In genomic region chr4:32049824-32050223, GRCm38 (mm10) we compare ENCODE assay signal across 26 mouse cellular contexts.
DNase-seq lines count a peak whose midpoint lies in the region; ATAC-seq lines count a peak whose summit lies in the region.
"Had no signal": no experiment of that assay in that cellular context is flagged by ENCODE, and none has a peak within 500 bp of the region (broad histone marks: within the 10 kb centered on the region; RNA-seq: fewer than 3 reads in every experiment).

No protein-coding gene starts in this region.

- 0 out of 2 replicates have a peak overlapping the region, but pooled peaks have one; percentile 23 for H3K27ac ChIP-seq in forebrain, embryonic 15.5 days (replicated peaks)
- H3K27ac ChIP-seq in forebrain, embryonic 10.5 days = no peak overlapping the region
- H3K27ac ChIP-seq in midbrain, embryonic 15.5 days = peak overlapping the region; percentile 25; the same call in 1 of the 2 replicates
- no peak overlapping the region; the same call in 1 of the 2 replicates for H3K27ac ChIP-seq in midbrain, embryonic 13.5 days
- no peak overlapping the region for H3K27ac ChIP-seq in forebrain, embryonic 16.5 days (ENCODE audit: low read length)
- peak overlapping the region; percentile 51 for H3K27ac ChIP-seq in neural tube, embryonic 15.5 days (replicated peaks)
- H3K27ac ChIP-seq: embryonic facial prominence, embryonic 15.5 days; heart, embryonic 13.5 days; kidney, postnatal 0 days; liver, embryonic 13.5 days; neural tube, embryonic 12.5 days; stomach, postnatal 0 days had no signal

- H3K4me2 ChIP-seq in forebrain, embryonic 15.5 days (replicated peaks) = no peak overlapping the region
- no peak overlapping the region for H3K4me2 ChIP-seq in midbrain, embryonic 15.5 days
- H3K4me2 ChIP-seq in midbrain, embryonic 13.5 days (replicated peaks) = no peak overlapping the region
- H3K4me2 ChIP-seq in forebrain, embryonic 16.5 days (ENCODE audit: low read length) = no peak overlapping the region
- peak overlapping the region; percentile 31 for H3K4me2 ChIP-seq in neural tube, embryonic 15.5 days
- H3K4me2 ChIP-seq: embryonic facial prominence, embryonic 15.5 days; heart, embryonic 13.5 days; liver, embryonic 13.5 days; neural tube, embryonic 12.5 days had no signal

- no peaks in the 10 kb centered on the region for H3K36me3 ChIP-seq in forebrain, embryonic 15.5 days
- H3K36me3 ChIP-seq in forebrain, embryonic 10.5 days (replicated peaks) = no peaks in the 10 kb centered on the region
- H3K36me3 ChIP-seq in midbrain, embryonic 15.5 days (replicated peaks) = no peaks in the 10 kb centered on the region
- H3K36me3 ChIP-seq in midbrain, embryonic 13.5 days = no peaks in the 10 kb centered on the region
- no peaks in the 10 kb centered on the region for H3K36me3 ChIP-seq in forebrain, embryonic 16.5 days (ENCODE audit: control insufficient read depth, insufficient read depth)
- H3K36me3 ChIP-seq in neural tube, embryonic 15.5 days = no peaks in the 10 kb centered on the region
- H3K36me3 ChIP-seq: embryonic facial prominence, embryonic 15.5 days; heart, embryonic 13.5 days; liver, embryonic 13.5 days; neural tube, embryonic 12.5 days had no signal

- H3K9me3 ChIP-seq in forebrain, embryonic 15.5 days = no peaks in the 10 kb centered on the region
- H3K9me3 ChIP-seq in forebrain, embryonic 10.5 days = no peaks in the 10 kb centered on the region
- H3K9me3 ChIP-seq in midbrain, embryonic 15.5 days = no peaks in the 10 kb centered on the region
- H3K9me3 ChIP-seq in midbrain, embryonic 13.5 days = no peaks in the 10 kb centered on the region
- H3K9me3 ChIP-seq in forebrain, embryonic 16.5 days (ENCODE audit: control insufficient read depth, low read length) = no peaks in the 10 kb centered on the region
- H3K9me3 ChIP-seq in neural tube, embryonic 15.5 days (replicated peaks) = no peaks in the 10 kb centered on the region
- H3K9me3 ChIP-seq: embryonic facial prominence, embryonic 15.5 days; heart, embryonic 13.5 days; liver, embryonic 13.5 days; neural tube, embryonic 12.5 days had no signal

- H3K9ac ChIP-seq in forebrain, embryonic 15.5 days (replicated peaks) = no peak overlapping the region
- no peak overlapping the region for H3K9ac ChIP-seq in midbrain, embryonic 15.5 days
- H3K9ac ChIP-seq in midbrain, embryonic 13.5 days (replicated peaks) = no peak overlapping the region
- no peak overlapping the region for H3K9ac ChIP-seq in forebrain, embryonic 16.5 days (replicated peaks; ENCODE audit: low read depth, low read length)
- no peak overlapping the region for H3K9ac ChIP-seq in neural tube, embryonic 15.5 days (replicated peaks)
- H3K9ac ChIP-seq: embryonic facial prominence, embryonic 15.5 days; heart, embryonic 13.5 days; liver, embryonic 13.5 days; neural tube, embryonic 12.5 days had no signal

- no peak for DNase-seq in forebrain, embryonic 10.5 days (ENCODE audit: extremely low spot score, low spot score)
- DNase-seq in thymus, postnatal 0 days (ENCODE audit: low spot score) = no peak
- DNase-seq: adrenal gland, postnatal 25 days; cerebellum, adult 11 months; cerebellum, adult 9-11 months; gastrocnemius, postnatal 14 days; heart, adult 18-20 months; heart, postnatal 14 days; kidney, adult 18-20 months; layer of hippocampus, adult 9-11 months; liver, embryonic 13.5 days; lung, adult 2 months; lung, postnatal 14 days; thymus, adult 2 months had no signal

- H3K4me3 ChIP-seq in forebrain, embryonic 15.5 days = no peak overlapping the region
- H3K4me3 ChIP-seq in forebrain, embryonic 10.5 days = no peak overlapping the region
- no peak overlapping the region for H3K4me3 ChIP-seq in midbrain, embryonic 15.5 days
- no peak overlapping the region for H3K4me3 ChIP-seq in midbrain, embryonic 13.5 days (replicated peaks)
- no peak overlapping the region for H3K4me3 ChIP-seq in forebrain, embryonic 16.5 days (replicated peaks; ENCODE audit: low read length)
- no peak overlapping the region for H3K4me3 ChIP-seq in neural tube, embryonic 15.5 days (replicated peaks)
- H3K4me3 ChIP-seq: embryonic facial prominence, embryonic 15.5 days; heart, embryonic 13.5 days; liver, embryonic 13.5 days; neural tube, embryonic 12.5 days had no signal

- ATAC-seq in forebrain, embryonic 15.5 days (replicated peaks) = peak; percentile 33
- peak; percentile 51 for ATAC-seq in midbrain, embryonic 15.5 days (replicated peaks)
- ATAC-seq in midbrain, embryonic 13.5 days = no peak
- peak; percentile 57 for ATAC-seq in forebrain, embryonic 16.5 days
- ATAC-seq in neural tube, embryonic 15.5 days (ENCODE audit: low FRiP score) = peak; percentile 78
- ATAC-seq: CD4-positive, CD25-positive, alpha-beta regulatory T cell, adult 4 months; inflammation-experienced regulatory T-cells, adult 6 months had no signal

- WGBS in forebrain, embryonic 15.5 days = 29% methylated on average over 4 of the region's 4 CpGs
- 69% methylated on average over 4 of the region's 4 CpGs for WGBS in forebrain, embryonic 10.5 days
- 38% methylated on average over 4 of the region's 4 CpGs for WGBS in midbrain, embryonic 15.5 days
- 64% methylated on average over 4 of the region's 4 CpGs for WGBS in midbrain, embryonic 13.5 days
- 20% methylated on average over 4 of the region's 4 CpGs for WGBS in forebrain, embryonic 16.5 days
- 30% methylated on average over 4 of the region's 4 CpGs for WGBS in neural tube, embryonic 15.5 days

- H3K4me1 ChIP-seq in forebrain, embryonic 15.5 days = peaks cover 8% of the 10 kb centered on the region
- peaks cover 13% of the 10 kb centered on the region for H3K4me1 ChIP-seq in forebrain, embryonic 10.5 days
- H3K4me1 ChIP-seq in midbrain, embryonic 15.5 days = peaks cover 15% of the 10 kb centered on the region
- peaks cover 7% of the 10 kb centered on the region; the same call in 1 of the 2 replicates for H3K4me1 ChIP-seq in midbrain, embryonic 13.5 days (replicated peaks)
- H3K4me1 ChIP-seq in forebrain, embryonic 16.5 days (replicated peaks; ENCODE audit: control insufficient read depth, insufficient read depth, low read length) = peaks cover 1% of the 10 kb centered on the region
- H3K4me1 ChIP-seq in neural tube, embryonic 15.5 days = peaks cover 16% of the 10 kb centered on the region
- H3K4me1 ChIP-seq: heart, embryonic 13.5 days; liver, embryonic 13.5 days; neural tube, embryonic 12.5 days had no signal

- H3K27me3 ChIP-seq in forebrain, embryonic 15.5 days = no peaks in the 10 kb centered on the region
- peaks cover 16% of the 10 kb centered on the region for H3K27me3 ChIP-seq in forebrain, embryonic 10.5 days (ENCODE audit: poor library complexity, severe bottlenecking)
- H3K27me3 ChIP-seq in midbrain, embryonic 15.5 days (replicated peaks) = no peaks in the 10 kb centered on the region
- H3K27me3 ChIP-seq in midbrain, embryonic 13.5 days = no peaks in the 10 kb centered on the region
- H3K27me3 ChIP-seq in forebrain, embryonic 16.5 days (replicated peaks; ENCODE audit: control insufficient read depth, insufficient read depth, low read length) = no peaks in the 10 kb centered on the region
- no peaks in the 10 kb centered on the region for H3K27me3 ChIP-seq in neural tube, embryonic 15.5 days (replicated peaks)
- H3K27me3 ChIP-seq: embryonic facial prominence, embryonic 15.5 days; liver, embryonic 13.5 days; neural tube, embryonic 12.5 days had no signal

Comparison
In these comparisons a context has a peak if more than half of its experiments do, and no peak if none do; other contexts are left out.
1. H3K27ac ChIP-seq: peak in forebrain, embryonic 15.5 days (single experiment), midbrain, embryonic 15.5 days (single experiment) and neural tube, embryonic 15.5 days (single experiment); none in forebrain, embryonic 10.5 days (single experiment), midbrain, embryonic 13.5 days (single experiment) and forebrain, embryonic 16.5 days (single experiment).